Mouse (Mus musculus): ENCODE measurements around the gene Man2a1. TPM values are rescaled to one million over a fixed set of nuclear protein-coding genes. Genes with fewer than 3 reads are reported as not detected.
A peak's percentile ranks its signal among the peaks of the same experiment; 100 is the strongest.

Man2a1 gene
- polyA plus RNA-seq, 1 experiment from 2014 or later = 54.9 TPM

GRCm38 (mm10) chr17:64647396-64647795 lies 46.9 kb downstream of the Man2a1 start:
- in situ Hi-C loops (cut with MboI; ENCODE audit: low pct_unique_long_range_greater_than_20kb) = no loop called here
- ChIA-PET CTCF (interaction anchor here (1.1 kb wide), 1 partner anchor 10 kb away, joined by 3 read pairs; no protein-coding TSS in a partner anchor), POLR2A (no interaction called here)
- no peak for TF ChIP-seq CTCF (IDR thresholded peaks at IDR 0.05)
- no peaks in the 10 kb centered on the region for H3K27me3 ChIP-seq
- no peak for ATAC-seq
- no peak for DNase-seq (ENCODE audit: low read depth, low spot score)

- no peak for TF ChIP-seq CTCF (IDR thresholded peaks at IDR 0.05)
- H3K27me3 ChIP-seq = no peaks in the 10 kb centered on the region
- ATAC-seq (no peak), DNase-seq (ENCODE audit: low read depth, low spot score) (no peak)
- CTCF ChIA-PET = no interaction called here
- POLR2A ChIA-PET = no interaction called here
- in situ Hi-C loops (cut with MboI; ENCODE audit: low pct_unique_long_range_greater_than_20kb) = no loop called here
Observed at GRCm38 (mm10) chr17:64650702-64651101, 50.2 kb downstream of the Man2a1 start.

GRCm38 (mm10) chr17:64653621-64654020 lies 53.1 kb downstream of the Man2a1 start:
- CTCF ChIA-PET = interaction anchor here (1.3 kb wide), 1 partner anchor 11 kb away, joined by 3 read pairs; no protein-coding TSS in a partner anchor
- H3K27me3 ChIP-seq = no peaks in the 10 kb centered on the region

GRCm38 (mm10) chr17:64659682-64660081 lies 59.1 kb downstream of the Man2a1 start:
- in situ Hi-C loops (cut with MboI; ENCODE audit: low pct_unique_long_range_greater_than_20kb) = no loop called here
- TF ChIP-seq CTCF (IDR thresholded peaks at IDR 0.05) = no peak
- ATAC-seq (no peak), DNase-seq (ENCODE audit: low read depth, low spot score) (no peak)
- no peaks in the 10 kb centered on the region for H3K27me3 ChIP-seq
- ChIA-PET CTCF (interaction anchor here (1.2 kb wide), 1 partner anchor 39 kb away, joined by 3 read pairs; no protein-coding TSS in a partner anchor), POLR2A (no interaction called here)

More at GRCm38 (mm10) chr17:64653621-64654020, 53.1 kb downstream of the Man2a1 start:
- in situ Hi-C loops (cut with MboI; ENCODE audit: low pct_unique_long_range_greater_than_20kb) = no loop called here
- TF ChIP-seq CTCF (IDR thresholded peaks at IDR 0.05) = no peak
- no peak for DNase-seq (ENCODE audit: low read depth, low spot score)
- POLR2A ChIA-PET = no interaction called here
- ATAC-seq = no peak

GRCm38 (mm10) chr17:64666518-64666917 lies 66.0 kb downstream of the Man2a1 start:
- ChIA-PET CTCF (interaction anchor here (1.7 kb wide), 1 partner anchor 15 kb away, joined by 4 read pairs; no protein-coding TSS in a partner anchor), POLR2A (no interaction called here)
- ATAC-seq (no peak), DNase-seq (ENCODE audit: low read depth, low spot score) (no peak)
- TF ChIP-seq CTCF (IDR thresholded peaks at IDR 0.05) = no peak
- H3K27me3 ChIP-seq = no peaks in the 10 kb centered on the region
- in situ Hi-C loops (cut with MboI; ENCODE audit: low pct_unique_long_range_greater_than_20kb) = no loop called here

- in situ Hi-C loops (cut with MboI; ENCODE audit: low pct_unique_long_range_greater_than_20kb) = no loop called here
- H3K27me3 ChIP-seq = no peaks in the 10 kb centered on the region
- no peak for TF ChIP-seq CTCF (IDR thresholded peaks at IDR 0.05)
- POLR2A ChIA-PET = no interaction called here
- ATAC-seq (peak; percentile 26), DNase-seq (ENCODE audit: low read depth, low spot score) (no peak)
- CTCF ChIA-PET = no interaction called here
Observed at GRCm38 (mm10) chr17:64668504-64668903, 68.0 kb downstream of the Man2a1 start.

GRCm38 (mm10) chr17:64674401-64674800 lies 73.9 kb downstream of the Man2a1 start:
- CTCF ChIA-PET = interaction anchor here (1.6 kb wide), 1 partner anchor 15 kb away, joined by 4 read pairs; no protein-coding TSS in a partner anchor
- no peaks in the 10 kb centered on the region for H3K27me3 ChIP-seq
- no peak for DNase-seq (ENCODE audit: low read depth, low spot score)
- no peak for ATAC-seq
- POLR2A ChIA-PET = no interaction called here
- TF ChIP-seq CTCF (IDR thresholded peaks at IDR 0.05) = no peak
- in situ Hi-C loops (cut with MboI; ENCODE audit: low pct_unique_long_range_greater_than_20kb) = no loop called here

- ChIA-PET POLR2A (no interaction called here), CTCF (interaction anchor here (1.2 to 1.6 kb wide), 2 partner anchors 14 to 70 kb away, joined by 3 to 4 read pairs; no protein-coding TSS in a partner anchor)
- ATAC-seq (no peak), DNase-seq (ENCODE audit: low read depth, low spot score) (no peak)
- H3K27me3 ChIP-seq = no peaks in the 10 kb centered on the region
- no peak for TF ChIP-seq CTCF (IDR thresholded peaks at IDR 0.05)
- in situ Hi-C loops (cut with MboI; ENCODE audit: low pct_unique_long_range_greater_than_20kb) = no loop called here
Observed at GRCm38 (mm10) chr17:64674980-64675379, 74.4 kb downstream of the Man2a1 start.

GRCm38 (mm10) chr17:64676735-64677469 lies 76.4 kb downstream of the Man2a1 start:
- CTCF ChIA-PET = interaction anchor here (0.9 to 1.3 kb wide), 2 partner anchors 13 to 57 kb away, joined by 4 read pairs; no protein-coding TSS in a partner anchor
- DNase-seq (ENCODE audit: low read depth, low spot score) (no peak), ATAC-seq (no peak)
- no peak for TF ChIP-seq CTCF (IDR thresholded peaks at IDR 0.05)
- in situ Hi-C loops (cut with MboI; ENCODE audit: low pct_unique_long_range_greater_than_20kb) = no loop called here
- no peaks in the 10 kb centered on the region for H3K27me3 ChIP-seq
- POLR2A ChIA-PET = no interaction called here

- DNase-seq (ENCODE audit: low read depth, low spot score) = no peak
- ChIA-PET CTCF (interaction anchor here (0.8 to 1.8 kb wide), 4 partner anchors 9 to 79 kb away, joined by 3 to 4 read pairs (median 4); no protein-coding TSS in a partner anchor), POLR2A (no interaction called here)
- ATAC-seq = no peak
- TF ChIP-seq CTCF (IDR thresholded peaks at IDR 0.05) = no peak
- H3K27me3 ChIP-seq = no peaks in the 10 kb centered on the region
- in situ Hi-C loops (cut with MboI; ENCODE audit: low pct_unique_long_range_greater_than_20kb) = no loop called here
Observed at GRCm38 (mm10) chr17:64681461-64681860, 80.9 kb downstream of the Man2a1 start.

GRCm38 (mm10) chr17:64681927-64682326 lies 81.4 kb downstream of the Man2a1 start:
- no peak for TF ChIP-seq CTCF (IDR thresholded peaks at IDR 0.05)
- ChIA-PET POLR2A (no interaction called here), CTCF (interaction anchor here (0.8 to 1.8 kb wide), 4 partner anchors 9 to 79 kb away, joined by 3 to 4 read pairs (median 4); no protein-coding TSS in a partner anchor)
- in situ Hi-C loops (cut with MboI; ENCODE audit: low pct_unique_long_range_greater_than_20kb) = no loop called here
- no peaks in the 10 kb centered on the region for H3K27me3 ChIP-seq
- ATAC-seq (peak; percentile 94), DNase-seq (ENCODE audit: low read depth, low spot score) (peak; percentile 68)
